Mouse (Mus musculus): ENCODE results near the gene Pnpla2. TPM values are rescaled to one million over a fixed set of nuclear protein-coding genes. Genes with fewer than 3 reads are reported as not detected.

Gene Pnpla2
- total and polyA plus RNA-seq, 2 experiments from 2014 or later, result 6.5 to 22.2 TPM

GRCm38 (mm10) chr7:141447110-141447991, 7.6 kb upstream of the Pnpla2 start, which contains the start of gene Rplp2:
TSS of gene Rplp2 (plus strand) at chr7:141447370.
- Histone ChIP-seq H3K9me3 (ENCODE audit: low read length) (no peaks in the 10 kb centered on the region), H3K36me3 (ENCODE audit: insufficient read depth, low read length) (peaks cover 14% of the 10 kb centered on the region), H3K4me3 (ENCODE audit: low read depth, low read length) (peak within 1 kb of the TSS; percentile 54), H3K4me1 (ENCODE audit: insufficient read depth, low read length) (no peaks in the 10 kb centered on the region; the same call in 1 of the 2 replicates), H3K27me3 (ENCODE audit: insufficient read depth, low read length) (no peaks in the 10 kb centered on the region), H3K4me2 (ENCODE audit: low read depth, low read length, poor library complexity, severe bottlenecking) (peak within 1 kb of the TSS; percentile 64), H3K27ac (ENCODE audit: low read depth, low read length) (peak within 1 kb of the TSS; percentile 93), H3K9ac (replicated peaks; ENCODE audit: low read length, poor library complexity, severe bottlenecking) (peak within 1 kb of the TSS; percentile 89)
- under 1% methylated on average over 61 of the region's 63 CpGs for WGBS
- DNase-seq (ENCODE audit: low spot score) (peak; percentile 98), ATAC-seq (ENCODE audit: low FRiP score) (peak; percentile 91)
- peak; percentile 29; the same call in 1 of the 2 replicates for TF ChIP-seq CTCF (IDR thresholded peaks at IDR 0.05)

GRCm38 (mm10) chr7:141451928-141452327, 3.1 kb upstream of the Pnpla2 start:
- Histone ChIP-seq H3K27ac (ENCODE audit: low read depth, low read length) (no peak overlapping the region), H3K4me1 (ENCODE audit: insufficient read depth, low read length) (peaks cover 5% of the 10 kb centered on the region), H3K4me3 (ENCODE audit: low read depth, low read length) (no peak overlapping the region), H3K27me3 (ENCODE audit: insufficient read depth, low read length) (no peaks in the 10 kb centered on the region), H3K4me2 (ENCODE audit: low read depth, low read length, poor library complexity, severe bottlenecking) (no peak overlapping the region), H3K9me3 (ENCODE audit: low read length) (no peaks in the 10 kb centered on the region), H3K36me3 (ENCODE audit: insufficient read depth, low read length) (peaks cover 14% of the 10 kb centered on the region), H3K9ac (replicated peaks; ENCODE audit: low read length, poor library complexity, severe bottlenecking) (no peak overlapping the region)
- ATAC-seq (ENCODE audit: low FRiP score) (no peak), DNase-seq (ENCODE audit: low spot score) (no peak)
- no peak for TF ChIP-seq CTCF (IDR thresholded peaks at IDR 0.05)

- 75% methylated on average over 2 of the region's 2 CpGs for whole genome bisulfite sequencing
- no peak for ATAC-seq (ENCODE audit: low FRiP score)
- Histone ChIP-seq H3K27me3 (ENCODE audit: insufficient read depth, low read length) (no peaks in the 10 kb centered on the region), H3K4me1 (ENCODE audit: insufficient read depth, low read length) (peaks cover 5% of the 10 kb centered on the region; the same call in 1 of the 2 replicates), H3K36me3 (ENCODE audit: insufficient read depth, low read length) (peaks cover 23% of the 10 kb centered on the region), H3K4me3 (ENCODE audit: low read depth, low read length) (no peak overlapping the region), H3K4me2 (ENCODE audit: low read depth, low read length, poor library complexity, severe bottlenecking) (no peak overlapping the region), H3K9me3 (ENCODE audit: low read length) (no peaks in the 10 kb centered on the region), H3K27ac (ENCODE audit: low read depth, low read length) (no peak overlapping the region), H3K9ac (replicated peaks; ENCODE audit: low read length, poor library complexity, severe bottlenecking) (no peak overlapping the region)
- DNase-seq (ENCODE audit: low spot score), result no peak
- no peak for TF ChIP-seq CTCF (IDR thresholded peaks at IDR 0.05)
Observed at GRCm38 (mm10) chr7:141453636-141454035, 1.4 kb upstream of the Pnpla2 start.

GRCm38 (mm10) chr7:141455610-141456314, 764 bp downstream of the Pnpla2 start:
- WGBS, result under 1% methylated on average over 23 of the region's 23 CpGs
- DNase-seq (ENCODE audit: low spot score), result peak; percentile 68
- TF ChIP-seq CTCF (IDR thresholded peaks at IDR 0.05), result no peak

GRCm38 (mm10) chr7:141456739-141457138, 1.7 kb downstream of the Pnpla2 start:
- no peak for TF ChIP-seq CTCF (IDR thresholded peaks at IDR 0.05)
- no peaks in the 10 kb centered on the region for H3K9me3 ChIP-seq (ENCODE audit: low read length)
- no peak overlapping the region for H3K27ac ChIP-seq (ENCODE audit: low read depth, low read length)
- H3K9ac ChIP-seq (replicated peaks; ENCODE audit: low read length, poor library complexity, severe bottlenecking), result no peak overlapping the region
- DNase-seq (ENCODE audit: low spot score), result no peak
- H3K4me1 ChIP-seq (ENCODE audit: insufficient read depth, low read length), result peaks cover 8% of the 10 kb centered on the region
- WGBS, result 92% methylated on average over 6 of the region's 6 CpGs
- no peak for ATAC-seq (ENCODE audit: low FRiP score)
- H3K27me3 ChIP-seq (ENCODE audit: insufficient read depth, low read length), result peaks cover 12% of the 10 kb centered on the region; the same call in 1 of the 2 replicates
- H3K4me3 ChIP-seq (ENCODE audit: low read depth, low read length), result no peak overlapping the region
- no peak overlapping the region for H3K4me2 ChIP-seq (ENCODE audit: low read depth, low read length, poor library complexity, severe bottlenecking)
- H3K36me3 ChIP-seq (ENCODE audit: insufficient read depth, low read length), result peaks cover 34% of the 10 kb centered on the region

More at GRCm38 (mm10) chr7:141455610-141456314, 764 bp downstream of the Pnpla2 start:
- H3K9me3 ChIP-seq (ENCODE audit: low read length), result no peaks in the 10 kb centered on the region
- H3K36me3 ChIP-seq (ENCODE audit: insufficient read depth, low read length), result peaks cover 37% of the 10 kb centered on the region
- ATAC-seq (ENCODE audit: low FRiP score), result peak; percentile 25
- H3K27me3 ChIP-seq (ENCODE audit: insufficient read depth, low read length), result peaks cover 3% of the 10 kb centered on the region; the same call in 1 of the 2 replicates
- peaks cover 5% of the 10 kb centered on the region; the same call in 1 of the 2 replicates for H3K4me1 ChIP-seq (ENCODE audit: insufficient read depth, low read length)
- peak overlapping the region; percentile 74 for H3K4me3 ChIP-seq (ENCODE audit: low read depth, low read length)
- peak overlapping the region; percentile 76 for H3K27ac ChIP-seq (ENCODE audit: low read depth, low read length)
- H3K4me2 ChIP-seq (ENCODE audit: low read depth, low read length, poor library complexity, severe bottlenecking), result peak overlapping the region; percentile 89
- peak overlapping the region; percentile 74 for H3K9ac ChIP-seq (replicated peaks; ENCODE audit: low read length, poor library complexity, severe bottlenecking)

Measured in midbrain, postnatal 0 days (tissue).